In genomic region chr2:13682488-13683204, GRCm38 (mm10) we compare ENCODE assay signal across 11 mouse cellular contexts.
DNase-seq lines count a peak whose midpoint lies in the region; ATAC-seq and TF ChIP-seq lines count a peak whose summit lies in the region.
"Had no signal": no experiment of that assay in that cellular context is flagged by ENCODE, and none has a peak within 500 bp of the region (broad histone marks: within the 10 kb centered on the region; RNA-seq: fewer than 3 reads in every experiment).

No protein-coding gene starts in this region.

- H3K36me3 ChIP-seq in limb, embryonic 14.5 days (ENCODE audit: control insufficient read depth, insufficient read depth, low read length) = no peaks in the 10 kb centered on the region
- H3K36me3 ChIP-seq: limb, embryonic 15.5 days had no signal

- no peak overlapping the region for H3K27ac ChIP-seq in limb, embryonic 14.5 days (replicated peaks; ENCODE audit: low read depth, low read length)
- H3K27ac ChIP-seq: limb, embryonic 15.5 days; macrophage had no signal

- WGBS in limb, embryonic 14.5 days = 11% methylated on average over 4 of the region's 4 CpGs

- peak; percentile 20 for DNase-seq in heart, adult 8-10 months (ENCODE audit: low spot score)
- DNase-seq in heart, postnatal 25 days (ENCODE audit: low spot score) = no peak
- DNase-seq in lung, postnatal 14 days = peak; percentile 4
- no peak for DNase-seq in lung, adult 18-20 months
- peak; percentile 24 for DNase-seq in heart, postnatal 4 days
- DNase-seq in limb, embryonic 14.5 days (ENCODE audit: low spot score) = peak; percentile 79
- no peak for DNase-seq in spleen, postnatal 10 days (ENCODE audit: low spot score in 2 of 2)
- DNase-seq: embryo, embryonic 11 days; kidney, postnatal 10 days had no signal

- H3K9me3 ChIP-seq in limb, embryonic 14.5 days (ENCODE audit: control insufficient read depth, low read length) = no peaks in the 10 kb centered on the region
- H3K9me3 ChIP-seq: limb, embryonic 15.5 days had no signal

- H3K27me3 ChIP-seq in limb, embryonic 14.5 days (ENCODE audit: control insufficient read depth, insufficient read depth, low read length) = no peaks in the 10 kb centered on the region
- H3K27me3 ChIP-seq: limb, embryonic 15.5 days had no signal

- no peak overlapping the region for H3K4me3 ChIP-seq in limb, embryonic 14.5 days (replicated peaks; ENCODE audit: low read length)
- H3K4me3 ChIP-seq: limb, embryonic 15.5 days had no signal

- no peak overlapping the region for H3K9ac ChIP-seq in limb, embryonic 14.5 days (ENCODE audit: low read depth, low read length, severe bottlenecking)
- H3K9ac ChIP-seq: limb, embryonic 15.5 days had no signal

- intact Hi-C loops in heart, postnatal 25 days (cut with DNase I) = no loop called here

- no peaks in the 10 kb centered on the region for H3K4me1 ChIP-seq in limb, embryonic 14.5 days (ENCODE audit: control insufficient read depth, insufficient read depth, low read length)
- H3K4me1 ChIP-seq: limb, embryonic 15.5 days had no signal

- TF ChIP-seq POLR2A in limb, embryonic 14.5 days (IDR thresholded peaks at IDR 0.05; ENCODE audit: borderline replicate concordance, extremely low read depth, insufficient read depth, insufficient read length) = no peak

- no peak overlapping the region for H3K4me2 ChIP-seq in limb, embryonic 14.5 days (replicated peaks; ENCODE audit: low read depth, low read length, severe bottlenecking)
- H3K4me2 ChIP-seq: limb, embryonic 15.5 days had no signal

- peak; percentile 44 for ATAC-seq in limb, embryonic 14.5 days (ENCODE audit: low FRiP score, low read depth)

Comparison
In these comparisons a context has a peak if more than half of its experiments do, and no peak if none do; other contexts are left out.
1. DNase-seq: peak in heart, adult 8-10 months (single experiment), lung, postnatal 14 days (single experiment), heart, postnatal 4 days (single experiment) and limb, embryonic 14.5 days (single experiment); none in heart, postnatal 25 days (single experiment), lung, adult 18-20 months (0 of 2) and spleen, postnatal 10 days (0 of 2).